Mouse (Mus musculus) lung, adult 2 months (tissue): ENCODE results near the gene Pigq.

Experiments used
- CTCF ChIP-seq: fragments of 200-500 bp; IDR thresholded peaks from 2 replicates; pipeline ENCODE4 v1.5.1; 2011; ENCODE audit warnings: mild to moderate bottlenecking, low read length, control low read depth; ENCODE audit not compliant: insufficient read depth
- POLR2A ChIP-seq: fragments of 200-500 bp; IDR thresholded peaks from 2 replicates; pipeline ENCODE4 v1.6.1; 2011; ENCODE audit warnings: low read depth, mild to moderate bottlenecking, control low read depth, low read length, borderline replicate concordance; ENCODE audit errors: extremely low read depth

DNA sequence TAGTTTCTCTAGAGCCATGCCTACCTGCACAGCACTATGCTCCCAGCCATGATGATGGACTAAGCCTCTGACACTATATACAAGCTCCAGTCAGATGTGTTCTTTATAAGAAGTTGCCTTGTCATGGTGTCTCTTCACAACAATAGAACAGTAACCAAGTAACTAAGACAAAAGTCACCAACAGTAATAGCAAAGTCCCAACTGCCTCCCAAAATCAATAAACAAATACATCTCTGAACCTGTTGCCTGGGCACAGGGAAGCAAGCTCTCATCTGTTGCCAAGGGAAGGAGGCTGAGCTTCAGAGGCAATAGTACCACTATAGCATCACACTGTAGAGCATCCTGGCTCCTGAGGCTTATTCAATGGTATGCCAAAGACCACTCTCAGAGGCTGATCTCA lies 57.9 kb downstream of the Pigq start:
- TF ChIP-seq POLR2A (no peak), CTCF (no peak)
